Mouse (Mus musculus): ENCODE results near the gene Bbs4. TPM values are rescaled to one million over a fixed set of nuclear protein-coding genes. Genes with fewer than 3 reads are reported as not detected.
A peak's percentile ranks its signal among the peaks of the same experiment; 100 is the strongest.

Gene Bbs4
- polyA plus RNA-seq, 1 experiment from 2014 or later, result 14.3 TPM

GRCm38 (mm10) chr9:59339107-59339506 lies 14.2 kb downstream of the Bbs4 start:
- peak; percentile 57; the same call in 1 of the 2 replicates for ATAC-seq (ENCODE audit: borderline replicate concordance, extremely low read depth, low FRiP score, low TSS enrichment)
- peaks cover 6% of the 10 kb centered on the region; the same call in 1 of the 2 replicates for H3K36me3 ChIP-seq
- H3K4me1 ChIP-seq, result peaks cover 5% of the 10 kb centered on the region; the same call in 1 of the 2 replicates
- 51% methylated on average over 5 of the region's 5 CpGs for WGBS
- no peaks in the 10 kb centered on the region for H3K27me3 ChIP-seq
- no peak overlapping the region for H3K27ac ChIP-seq
- no peak overlapping the region for H3K9ac ChIP-seq
- H3K9me3 ChIP-seq, result no peaks in the 10 kb centered on the region
- H3K4me3 ChIP-seq, result no peak overlapping the region
- H3K4me2 ChIP-seq, result no peak overlapping the region

DNA sequence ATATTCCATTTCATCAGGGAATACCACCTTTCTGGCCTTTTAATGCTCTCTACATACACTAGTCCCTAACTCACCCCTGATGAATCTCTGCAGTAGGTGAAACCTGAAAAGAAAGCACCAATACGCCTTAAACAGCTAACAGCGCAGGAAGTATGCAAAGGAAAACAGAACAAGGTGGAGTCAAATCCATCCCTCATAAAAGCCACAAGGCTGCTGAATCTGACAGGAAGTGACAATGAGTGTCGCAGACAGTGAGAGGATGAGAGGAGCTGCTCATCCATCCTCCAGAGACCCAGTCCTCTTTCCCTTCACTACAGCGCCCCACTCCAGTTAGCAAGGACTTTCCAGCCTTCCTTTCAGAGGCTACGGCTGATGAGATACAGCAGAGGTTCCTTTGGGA lies 14.9 kb downstream of the Bbs4 start:
- H3K36me3 ChIP-seq, result peaks cover 6% of the 10 kb centered on the region; the same call in 1 of the 2 replicates
- no peak for ATAC-seq (ENCODE audit: borderline replicate concordance, extremely low read depth, low FRiP score, low TSS enrichment)
- no peak overlapping the region for H3K4me2 ChIP-seq
- no peak overlapping the region for H3K9ac ChIP-seq
- no peaks in the 10 kb centered on the region for H3K27me3 ChIP-seq
- no peaks in the 10 kb centered on the region for H3K9me3 ChIP-seq
- H3K4me1 ChIP-seq, result peaks cover 5% of the 10 kb centered on the region; the same call in 1 of the 2 replicates
- H3K4me3 ChIP-seq, result no peak overlapping the region
- 77% methylated on average over 5 of the region's 5 CpGs for WGBS
- peak overlapping the region; percentile 25; the same call in 1 of the 2 replicates for H3K27ac ChIP-seq

DNA sequence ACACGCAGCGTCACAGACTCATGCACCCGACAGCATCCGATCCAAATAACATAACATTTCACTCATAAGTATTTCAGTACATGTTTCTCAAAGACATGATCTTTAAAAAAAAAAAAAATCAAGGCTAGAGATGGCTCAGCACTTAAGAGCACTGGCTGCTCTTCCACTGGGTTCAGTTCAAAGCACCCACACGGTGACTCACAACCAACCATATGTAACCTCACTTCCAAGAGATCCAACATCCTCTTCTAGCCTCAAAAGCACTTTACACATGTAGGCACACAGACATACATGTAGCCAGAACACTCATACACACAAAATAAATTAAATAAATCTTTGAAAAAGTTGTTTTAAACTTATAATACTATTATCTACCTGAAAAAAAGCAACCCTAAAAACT lies 15.4 kb downstream of the Bbs4 start:
- Histone ChIP-seq H3K9ac (no peak overlapping the region), H3K4me2 (no peak overlapping the region), H3K36me3 (peaks cover 6% of the 10 kb centered on the region; the same call in 1 of the 2 replicates), H3K27me3 (no peaks in the 10 kb centered on the region), H3K9me3 (no peaks in the 10 kb centered on the region), H3K4me3 (no peak overlapping the region), H3K27ac (no peak overlapping the region), H3K4me1 (peaks cover 5% of the 10 kb centered on the region; the same call in 1 of the 2 replicates)
- 90% methylated on average over 5 of the region's 5 CpGs for WGBS
- no peak for ATAC-seq (ENCODE audit: borderline replicate concordance, extremely low read depth, low FRiP score, low TSS enrichment)

DNA sequence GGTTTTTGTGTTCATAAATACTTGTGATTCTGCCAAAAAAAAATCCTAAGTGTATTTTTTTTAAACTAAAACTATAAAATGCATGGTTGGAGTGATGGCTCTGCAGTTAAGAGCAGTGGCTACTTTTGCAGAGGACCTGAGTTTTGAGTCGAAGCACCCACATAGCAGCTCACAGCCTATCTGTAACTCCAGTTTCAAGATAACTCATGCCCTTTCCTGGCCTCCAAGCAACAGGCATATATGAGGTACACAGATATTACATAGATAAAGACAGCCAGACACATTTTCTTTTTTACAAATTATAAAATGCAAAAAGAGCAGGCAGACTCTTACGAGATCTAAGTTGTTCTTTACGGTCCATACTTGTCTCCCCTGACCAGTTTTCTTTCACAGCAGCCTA lies 16.8 kb downstream of the Bbs4 start:
- ATAC-seq (ENCODE audit: borderline replicate concordance, extremely low read depth, low FRiP score, low TSS enrichment), result no peak
- no peaks in the 10 kb centered on the region; the same call in 1 of the 2 replicates for H3K36me3 ChIP-seq
- WGBS, result 85% methylated on average over 3 of the region's 3 CpGs

DNA sequence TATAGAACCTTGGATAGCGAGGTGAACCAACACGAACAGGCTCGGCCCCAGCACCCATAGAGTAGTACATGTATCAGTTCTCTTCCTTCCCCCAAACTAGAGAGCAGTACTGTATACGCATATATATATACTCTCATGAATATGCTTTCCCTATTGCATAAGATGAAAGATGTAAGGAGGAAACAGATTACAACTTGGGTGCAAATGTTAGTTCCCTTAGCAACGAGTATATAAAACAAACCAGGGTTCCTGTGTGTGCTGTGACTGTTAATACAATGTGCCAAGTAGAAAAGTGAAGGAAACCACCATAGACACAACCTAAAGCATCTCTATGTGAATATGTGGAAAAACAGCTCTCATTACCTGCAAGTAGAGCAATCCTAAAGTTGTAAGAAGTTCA lies 23.3 kb downstream of the Bbs4 start:
- Histone ChIP-seq H3K4me3 (no peak overlapping the region), H3K27me3 (no peaks in the 10 kb centered on the region), H3K9me3 (no peaks in the 10 kb centered on the region), H3K36me3 (0 out of 2 replicates have a peak, but pooled peaks cover 3% of the 10 kb centered on the region), H3K4me2 (no peak overlapping the region), H3K27ac (no peak overlapping the region), H3K4me1 (no peaks in the 10 kb centered on the region), H3K9ac (no peak overlapping the region)
- WGBS, result 85% methylated on average over 5 of the region's 5 CpGs
- no peak for ATAC-seq (ENCODE audit: borderline replicate concordance, extremely low read depth, low FRiP score, low TSS enrichment)

More for the DNA sequence above, 16.8 kb downstream of the Bbs4 start:
- H3K4me1 ChIP-seq, result peaks cover 5% of the 10 kb centered on the region; the same call in 1 of the 2 replicates
- no peak overlapping the region for H3K9ac ChIP-seq
- no peaks in the 10 kb centered on the region for H3K9me3 ChIP-seq
- no peaks in the 10 kb centered on the region for H3K27me3 ChIP-seq
- H3K27ac ChIP-seq, result no peak overlapping the region
- H3K4me3 ChIP-seq, result no peak overlapping the region
- H3K4me2 ChIP-seq, result no peak overlapping the region

- no peak for ATAC-seq (ENCODE audit: borderline replicate concordance, extremely low read depth, low FRiP score, low TSS enrichment)
Measured at GRCm38 (mm10) chr9:59324351-59324750, 29.0 kb downstream of the Bbs4 start.

GRCm38 (mm10) chr9:59316206-59316605 lies 37.1 kb downstream of the Bbs4 start:
- WGBS, result 85% methylated on average over 3 of the region's 3 CpGs
- Histone ChIP-seq H3K27me3 (no peaks in the 10 kb centered on the region), H3K4me3 (no peak overlapping the region), H3K9me3 (no peaks in the 10 kb centered on the region), H3K9ac (no peak overlapping the region), H3K27ac (no peak overlapping the region), H3K36me3 (peaks cover 38% of the 10 kb centered on the region), H3K4me1 (peaks cover 13% of the 10 kb centered on the region), H3K4me2 (no peak overlapping the region)
- no peak for ATAC-seq (ENCODE audit: borderline replicate concordance, extremely low read depth, low FRiP score, low TSS enrichment)

More at GRCm38 (mm10) chr9:59324351-59324750, 29.0 kb downstream of the Bbs4 start:
- Histone ChIP-seq H3K27me3 (no peaks in the 10 kb centered on the region), H3K36me3 (peaks cover 36% of the 10 kb centered on the region), H3K4me3 (no peak overlapping the region), H3K4me2 (no peak overlapping the region), H3K9ac (no peak overlapping the region), H3K27ac (no peak overlapping the region), H3K4me1 (no peaks in the 10 kb centered on the region), H3K9me3 (no peaks in the 10 kb centered on the region)

- WGBS, result 71% methylated on average over 3 of the region's 3 CpGs
Measured at GRCm38 (mm10) chr9:59311284-59311670, 42.0 kb downstream of the Bbs4 start.

GRCm38 (mm10) chr9:59310582-59311283 lies 42.6 kb downstream of the Bbs4 start:
- Histone ChIP-seq H3K27ac (peak overlapping the region; percentile 74), H3K9ac (no peak overlapping the region), H3K27me3 (no peaks in the 10 kb centered on the region), H3K4me3 (no peak overlapping the region), H3K4me1 (peaks cover 14% of the 10 kb centered on the region), H3K4me2 (no peak overlapping the region), H3K9me3 (no peaks in the 10 kb centered on the region), H3K36me3 (peaks cover 46% of the 10 kb centered on the region)
- ATAC-seq (ENCODE audit: borderline replicate concordance, extremely low read depth, low FRiP score, low TSS enrichment), result peak; percentile 79
- WGBS, result 51% methylated on average over 8 of the region's 8 CpGs

More at GRCm38 (mm10) chr9:59311284-59311670, 42.0 kb downstream of the Bbs4 start:
- Histone ChIP-seq H3K4me3 (no peak overlapping the region), H3K9ac (no peak overlapping the region), H3K4me2 (no peak overlapping the region), H3K4me1 (peaks cover 14% of the 10 kb centered on the region), H3K9me3 (no peaks in the 10 kb centered on the region), H3K27ac (peak overlapping the region; percentile 74), H3K36me3 (peaks cover 43% of the 10 kb centered on the region), H3K27me3 (no peaks in the 10 kb centered on the region)
- ATAC-seq (ENCODE audit: borderline replicate concordance, extremely low read depth, low FRiP score, low TSS enrichment), result no peak

GRCm38 (mm10) chr9:59307890-59308289 lies 45.4 kb downstream of the Bbs4 start:
- WGBS, result 74% methylated on average over 2 of the region's 2 CpGs
- H3K9ac ChIP-seq, result no peak overlapping the region
- H3K4me1 ChIP-seq, result peaks cover 14% of the 10 kb centered on the region
- no peaks in the 10 kb centered on the region for H3K27me3 ChIP-seq
- H3K9me3 ChIP-seq, result no peaks in the 10 kb centered on the region
- H3K36me3 ChIP-seq, result peaks cover 40% of the 10 kb centered on the region
- H3K27ac ChIP-seq, result no peak overlapping the region
- no peak overlapping the region for H3K4me2 ChIP-seq
- H3K4me3 ChIP-seq, result no peak overlapping the region
- no peak for ATAC-seq (ENCODE audit: borderline replicate concordance, extremely low read depth, low FRiP score, low TSS enrichment)

GRCm38 (mm10) chr9:59296419-59296818 lies 56.9 kb downstream of the Bbs4 start:
- H3K9ac ChIP-seq, result no peak overlapping the region
- H3K9me3 ChIP-seq, result no peaks in the 10 kb centered on the region
- peaks cover 12% of the 10 kb centered on the region for H3K4me1 ChIP-seq
- no peaks in the 10 kb centered on the region for H3K27me3 ChIP-seq
- no peak overlapping the region for H3K4me3 ChIP-seq
- WGBS, result 45% methylated on average over 2 of the region's 2 CpGs
- ATAC-seq (ENCODE audit: borderline replicate concordance, extremely low read depth, low FRiP score, low TSS enrichment), result no peak
- no peak overlapping the region for H3K4me2 ChIP-seq
- no peak overlapping the region for H3K27ac ChIP-seq
- peaks cover 23% of the 10 kb centered on the region for H3K36me3 ChIP-seq

- Histone ChIP-seq H3K9me3 (no peaks in the 10 kb centered on the region), H3K27ac (no peak overlapping the region), H3K4me3 (peak overlapping the region; percentile 93), H3K4me2 (peak overlapping the region; percentile 65), H3K27me3 (no peaks in the 10 kb centered on the region), H3K4me1 (peaks cover 30% of the 10 kb centered on the region), H3K9ac (peak overlapping the region; percentile 77), H3K36me3 (no peaks in the 10 kb centered on the region)
- ATAC-seq (ENCODE audit: borderline replicate concordance, extremely low read depth, low FRiP score, low TSS enrichment), result no peak
- WGBS, result 37% methylated on average over 3 of the region's 3 CpGs
Measured at GRCm38 (mm10) chr9:59292493-59292875, 60.8 kb downstream of the Bbs4 start.
